Mouse (Mus musculus) embryonic facial prominence, embryonic 15.5 days (tissue): ENCODE data around the gene Ccdc65. TPM values are rescaled to one million over a fixed set of nuclear protein-coding genes. Genes with fewer than 3 reads are reported as not detected.
A peak's percentile ranks its signal among the peaks of the same experiment; 100 is the strongest.

Source experiments
- ATAC-seq: fragments of 200-750 bp; cut with Nextera tagmentation; 2 replicates; pipeline ENCODE4 v1.8.0; 2017; ENCODE audit warnings: low read depth, moderate TSS enrichment; ENCODE audit not compliant: insufficient number of reproducible peaks, low FRiP score, low TSS enrichment
- H3K27ac ChIP-seq: fragments of 300-500 bp; sonication (generic); replicated peaks from 2 replicates; pipeline ENCODE4 v1.5.1; 2015; ENCODE audit warnings: mild to moderate bottlenecking, inconsistent platforms
- H3K27me3 ChIP-seq: fragments of 300-500 bp; sonication (generic); 2 replicates; pipeline ENCODE4 v1.6.1; 2015; ENCODE audit warnings: inconsistent platforms
- H3K36me3 ChIP-seq: fragments of 300-500 bp; sonication (generic); 2 replicates; pipeline ENCODE4 v1.6.1; 2015; ENCODE audit warnings: mild to moderate bottlenecking, inconsistent platforms
- H3K4me1 ChIP-seq: fragments of 300-500 bp; sonication (generic); 2 replicates; pipeline ENCODE4 v1.6.1; 2015; ENCODE audit warnings: inconsistent platforms
- H3K4me2 ChIP-seq: fragments of 300-500 bp; sonication (generic); replicated peaks from 2 replicates; pipeline ENCODE4 v1.6.1; 2015; ENCODE audit warnings: mild to moderate bottlenecking, inconsistent platforms
- H3K4me3 ChIP-seq: fragments of 300-500 bp; sonication (generic); replicated peaks from 2 replicates; pipeline ENCODE4 v1.5.1; 2015; ENCODE audit warnings: mild to moderate bottlenecking, inconsistent platforms
- H3K9ac ChIP-seq: fragments of 300-500 bp; sonication (generic); 2 replicates; pipeline ENCODE4 v1.6.1; 2015; ENCODE audit warnings: inconsistent platforms
- H3K9me3 ChIP-seq: fragments of 300-500 bp; sonication (generic); replicated peaks from 2 replicates; pipeline ENCODE4 v1.6.1; 2016; ENCODE audit warnings: inconsistent platforms
- WGBS: fragments of 180-500 bp; shearing (Covaris S2); methylation state at CpG from one replicate; pipeline ENCODE4 v1.1.7; 2015; 5-methylcytosine and 5-hydroxymethylcytosine counted together
- polyA plus RNA-seq: library from polyadenylated mRNA; unstranded; fragments of >200 nt; fragmentation: Nextera tagmentation; extraction: Ambion mirVana; gene quantifications from 2 replicates; pipeline ENCODE4 v1.2.1, GENCODE M21; 2015

Ccdc65 gene
- polyA plus RNA-seq, 1 experiment from 2014 or later = 8.4 TPM

DNA sequence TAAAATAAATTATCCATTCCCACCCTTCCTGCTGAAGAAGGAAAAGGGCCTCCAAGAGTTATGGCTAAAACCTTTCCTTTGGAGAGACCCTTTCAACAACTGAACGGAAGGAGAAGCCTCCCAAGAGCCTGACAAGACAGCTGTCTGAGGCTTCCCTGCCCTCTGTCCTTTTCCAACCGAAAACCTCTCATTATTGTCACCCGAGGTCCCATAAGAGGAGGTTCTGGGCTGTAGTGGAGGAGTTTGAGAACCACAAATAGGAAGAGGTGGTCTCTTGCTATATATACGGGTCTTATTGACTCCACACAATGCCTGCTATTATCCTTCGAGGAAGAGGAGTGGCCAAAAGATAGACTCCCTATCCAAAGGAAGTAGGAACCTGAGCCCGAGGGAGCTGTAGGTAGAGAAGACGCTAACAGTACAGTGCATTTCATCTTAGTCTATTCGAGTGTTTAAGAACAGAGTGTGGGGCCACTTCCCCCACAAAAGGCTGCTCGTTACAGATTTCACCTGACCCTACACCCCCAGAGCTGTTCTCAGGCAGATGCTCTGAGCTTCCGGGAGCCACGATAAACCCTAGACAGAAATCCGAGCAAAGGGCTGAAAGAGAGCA, 63.9 kb downstream of the Ccdc65 start:
- peak overlapping the region; percentile 33; the same call in 1 of the 2 replicates for H3K4me3 ChIP-seq
- H3K36me3 ChIP-seq = no peaks in the 10 kb centered on the region
- H3K4me1 ChIP-seq = peaks cover 34% of the 10 kb centered on the region
- peaks cover 60% of the 10 kb centered on the region for H3K27me3 ChIP-seq
- no peak overlapping the region for H3K27ac ChIP-seq
- peak overlapping the region; percentile 53 for H3K4me2 ChIP-seq
- H3K9me3 ChIP-seq = no peaks in the 10 kb centered on the region
- no peak overlapping the region for H3K9ac ChIP-seq
- WGBS = 15% methylated on average over 12 of the region's 12 CpGs
- ATAC-seq = no peak

- Histone ChIP-seq H3K4me3 (peak overlapping the region; percentile 33), H3K4me2 (peak overlapping the region; percentile 53), H3K36me3 (no peaks in the 10 kb centered on the region), H3K27ac (no peak overlapping the region), H3K9me3 (no peaks in the 10 kb centered on the region), H3K4me1 (peaks cover 41% of the 10 kb centered on the region), H3K27me3 (peaks cover 68% of the 10 kb centered on the region), H3K9ac (no peak overlapping the region; the same call in 1 of the 2 replicates)
- no peak; the same call in 1 of the 2 replicates for ATAC-seq
- 5% methylated on average over 36 of the region's 36 CpGs for WGBS
These were observed 64.7 kb downstream of the Ccdc65 start for GRCm38 (mm10) chr15:98772511-98773211.

Other genes starting within 250 kb of the Ccdc65 start
- not detected in 2 replicates for gene OR5BS1P, start 238.3 kb upstream of the Ccdc65 start, polyA plus RNA-seq
- not detected in 2 replicates for gene Lalba, start 225.5 kb upstream of the Ccdc65 start, polyA plus RNA-seq
- gene Olfr279, start 215.8 kb upstream of the Ccdc65 start, polyA plus RNA-seq = 0.03 TPM in 1 of 2 replicates, not detected in the other
- 99.6 and 101 TPM in 2 replicates for gene Kansl2, start 173.9 kb upstream of the Ccdc65 start, polyA plus RNA-seq
- gene Ccnt1, start 137.3 kb upstream of the Ccdc65 start, polyA plus RNA-seq = 54.7 and 57.5 TPM in 2 replicates
- 0.43 TPM in 1 of 2 replicates, not detected in the other for gene 4930415O20Rik, start 137.2 kb upstream of the Ccdc65 start, polyA plus RNA-seq
- 18.1 and 19.6 TPM in 2 replicates for gene Adcy6, start 98.1 kb upstream of the Ccdc65 start, polyA plus RNA-seq
- gene Cacnb3, start 77.4 kb upstream of the Ccdc65 start, polyA plus RNA-seq = 45.7 and 48.2 TPM in 2 replicates
- 25.1 and 27.9 TPM in 2 replicates for gene Ddx23, start 45.3 kb upstream of the Ccdc65 start, polyA plus RNA-seq
- gene Rnd1, start 30.7 kb upstream of the Ccdc65 start, polyA plus RNA-seq = 0.60 and 1.1 TPM in 2 replicates
- gene Fkbp11, start 20.0 kb downstream of the Ccdc65 start, polyA plus RNA-seq = 82.8 and 87.4 TPM in 2 replicates
- gene Arf3, start 55.0 kb downstream of the Ccdc65 start, polyA plus RNA-seq = 52.6 and 53.3 TPM in 2 replicates
- 6.0 and 8.0 TPM in 2 replicates for gene Wnt10b, start 69.9 kb downstream of the Ccdc65 start, polyA plus RNA-seq
- gene Wnt1, start 81.7 kb downstream of the Ccdc65 start, polyA plus RNA-seq = 0.07 TPM in 1 of 2 replicates, not detected in the other
- 0.04 and 0.05 TPM in 2 replicates for gene Ddn, start 101.3 kb downstream of the Ccdc65 start, polyA plus RNA-seq
- gene Prkag1, start 123.3 kb downstream of the Ccdc65 start, polyA plus RNA-seq = 90.5 and 91.9 TPM in 2 replicates
- gene Kmt2d, start 163.0 kb downstream of the Ccdc65 start, polyA plus RNA-seq = 14.1 and 14.9 TPM in 2 replicates
- gene Rhebl1, start 186.3 kb downstream of the Ccdc65 start, polyA plus RNA-seq = 13.2 and 17.3 TPM in 2 replicates
- 1.7 and 2.4 TPM in 2 replicates for gene Dhh, start 190.3 kb downstream of the Ccdc65 start, polyA plus RNA-seq
- 21.7 and 22.0 TPM in 2 replicates for gene Lmbr1l, start 210.0 kb downstream of the Ccdc65 start, polyA plus RNA-seq
- gene Tuba1b, start 226.4 kb downstream of the Ccdc65 start, polyA plus RNA-seq = 1,427 and 1,514 TPM in 2 replicates
- not detected in 2 replicates for gene Gm49450, start 245.3 kb downstream of the Ccdc65 start, polyA plus RNA-seq
- 1,473 and 1,543 TPM in 2 replicates for gene Tuba1a, start 245.5 kb downstream of the Ccdc65 start, polyA plus RNA-seq